Mouse (Mus musculus): ENCODE data around the gene Dusp8.

GRCm38 (mm10) chr7:142128843-142129242 is 33.2 kb upstream of the Dusp8 start:
- TF ChIP-seq CTCF (IDR thresholded peaks at IDR 0.05; ENCODE audit: control insufficient read depth, insufficient read depth, insufficient read length) (no peak), CEBPB (IDR thresholded peaks at IDR 0.05; ENCODE audit: low read depth) (no peak)
